Mouse (Mus musculus): Measurements from ENCODE around the gene Noxa1. TPM values are rescaled to one million over a fixed set of nuclear protein-coding genes. Genes with fewer than 3 reads are reported as not detected.
A peak's percentile ranks its signal among the peaks of the same experiment; 100 is the strongest.

Noxa1 gene
- polyA plus RNA-seq, 1 experiment, result not detected

GRCm38 (mm10) chr2:25099703-25100102 is 4.8 kb upstream of the Noxa1 start:
- no peak for TF ChIP-seq USF1 (IDR thresholded peaks at IDR 0.05; ENCODE audit: low read depth)
- TF ChIP-seq MYOD1 (IDR thresholded peaks at IDR 0.05; ENCODE audit: control insufficient read depth, insufficient read length, low read depth), result no peak
- TF ChIP-seq FOSL1 (IDR thresholded peaks at IDR 0.05; ENCODE audit: insufficient read depth, low read length, poor library complexity, severe bottlenecking), result no peak
- TF ChIP-seq CTCF (IDR thresholded peaks at IDR 0.05; ENCODE audit: control insufficient read depth, insufficient read depth, insufficient read length), result no peak
- TF ChIP-seq MYOG (IDR thresholded peaks at IDR 0.05; ENCODE audit: control insufficient read depth, extremely low read depth, insufficient read length), result no peak
- no peak for TF ChIP-seq MAX (IDR thresholded peaks at IDR 0.05)
- no peak for TF ChIP-seq CEBPB (IDR thresholded peaks at IDR 0.05; ENCODE audit: low read depth)
- no peaks in the 10 kb centered on the region for H3K36me3 ChIP-seq (ENCODE audit: control insufficient read depth, insufficient read depth)
- peaks cover 34% of the 10 kb centered on the region for H3K27me3 ChIP-seq (ENCODE audit: control insufficient read depth, insufficient read depth, insufficient read length)
- no peak overlapping the region for H3K4me3 ChIP-seq (ENCODE audit: insufficient read depth, poor library complexity, severe bottlenecking)
- no peaks in the 10 kb centered on the region for H3K79me3 ChIP-seq (ENCODE audit: low read depth)
- no peaks in the 10 kb centered on the region for H3K79me2 ChIP-seq (ENCODE audit: control insufficient read depth, insufficient read depth)
- H3ac ChIP-seq (ENCODE audit: control insufficient read depth, insufficient read length, low read depth), result no peak overlapping the region

GRCm38 (mm10) chr2:25098956-25099355 is 4.0 kb upstream of the Noxa1 start:
- no peak overlapping the region for H3K4me3 ChIP-seq (ENCODE audit: insufficient read depth, poor library complexity, severe bottlenecking)
- no peak overlapping the region for H3ac ChIP-seq (ENCODE audit: control insufficient read depth, insufficient read length, low read depth)
- peaks cover 39% of the 10 kb centered on the region for H3K27me3 ChIP-seq (ENCODE audit: control insufficient read depth, insufficient read depth, insufficient read length)
- no peaks in the 10 kb centered on the region for H3K79me2 ChIP-seq (ENCODE audit: control insufficient read depth, insufficient read depth)
- no peaks in the 10 kb centered on the region for H3K36me3 ChIP-seq (ENCODE audit: control insufficient read depth, insufficient read depth)
- TF ChIP-seq MYOD1 (IDR thresholded peaks at IDR 0.05; ENCODE audit: control insufficient read depth, insufficient read length, low read depth), result no peak
- no peak for TF ChIP-seq MAX (IDR thresholded peaks at IDR 0.05)
- TF ChIP-seq CEBPB (IDR thresholded peaks at IDR 0.05; ENCODE audit: low read depth), result no peak
- peak; percentile 12 for TF ChIP-seq CTCF (IDR thresholded peaks at IDR 0.05; ENCODE audit: control insufficient read depth, insufficient read depth, insufficient read length)
- no peaks in the 10 kb centered on the region for H3K79me3 ChIP-seq (ENCODE audit: low read depth)

GRCm38 (mm10) chr2:25098005-25098615 is 3.2 kb upstream of the Noxa1 start:
- peaks cover 43% of the 10 kb centered on the region for H3K27me3 ChIP-seq (ENCODE audit: control insufficient read depth, insufficient read depth, insufficient read length)
- no peaks in the 10 kb centered on the region for H3K36me3 ChIP-seq (ENCODE audit: control insufficient read depth, insufficient read depth)
- H3K4me3 ChIP-seq (ENCODE audit: insufficient read depth, poor library complexity, severe bottlenecking), result no peak overlapping the region
- H3ac ChIP-seq (ENCODE audit: control insufficient read depth, insufficient read length, low read depth), result no peak overlapping the region
- TF ChIP-seq MYOD1 (IDR thresholded peaks at IDR 0.05; ENCODE audit: control insufficient read depth, insufficient read length, low read depth) (no peak), CTCF (IDR thresholded peaks at IDR 0.05; ENCODE audit: control insufficient read depth, insufficient read depth, insufficient read length) (no peak), MYOG (IDR thresholded peaks at IDR 0.05; ENCODE audit: control insufficient read depth, extremely low read depth, insufficient read length) (no peak), MAX (IDR thresholded peaks at IDR 0.05) (no peak)
- H3K79me3 ChIP-seq (ENCODE audit: low read depth), result no peaks in the 10 kb centered on the region
- no peaks in the 10 kb centered on the region for H3K79me2 ChIP-seq (ENCODE audit: control insufficient read depth, insufficient read depth)

- Histone ChIP-seq H3ac (ENCODE audit: control insufficient read depth, insufficient read length, low read depth) (no peak overlapping the region), H3K79me2 (ENCODE audit: control insufficient read depth, insufficient read depth) (no peaks in the 10 kb centered on the region), H3K4me3 (ENCODE audit: insufficient read depth, poor library complexity, severe bottlenecking) (no peak overlapping the region), H3K36me3 (ENCODE audit: control insufficient read depth, insufficient read depth) (no peaks in the 10 kb centered on the region), H3K27me3 (ENCODE audit: control insufficient read depth, insufficient read depth, insufficient read length) (peaks cover 33% of the 10 kb centered on the region), H3K79me3 (ENCODE audit: low read depth) (no peaks in the 10 kb centered on the region)
- TF ChIP-seq CTCF (IDR thresholded peaks at IDR 0.05; ENCODE audit: control insufficient read depth, insufficient read depth, insufficient read length) (no peak), USF1 (IDR thresholded peaks at IDR 0.05; ENCODE audit: low read depth) (no peak), MYOG (IDR thresholded peaks at IDR 0.05; ENCODE audit: control insufficient read depth, extremely low read depth, insufficient read length) (no peak), MAX (IDR thresholded peaks at IDR 0.05) (no peak), FOSL1 (IDR thresholded peaks at IDR 0.05; ENCODE audit: insufficient read depth, low read length, poor library complexity, severe bottlenecking) (no peak), MYOD1 (IDR thresholded peaks at IDR 0.05; ENCODE audit: control insufficient read depth, insufficient read length, low read depth) (no peak), CEBPB (IDR thresholded peaks at IDR 0.05; ENCODE audit: low read depth) (no peak)
Measured at GRCm38 (mm10) chr2:25094785-25095108, 202 bp downstream of the Noxa1 start.

GRCm38 (mm10) chr2:25088636-25089035 is 6.3 kb downstream of the Noxa1 start:
- TF ChIP-seq USF1 (IDR thresholded peaks at IDR 0.05; ENCODE audit: low read depth) (no peak), MAX (IDR thresholded peaks at IDR 0.05) (no peak), CTCF (IDR thresholded peaks at IDR 0.05; ENCODE audit: control insufficient read depth, insufficient read depth, insufficient read length) (no peak), FOSL1 (IDR thresholded peaks at IDR 0.05; ENCODE audit: insufficient read depth, low read length, poor library complexity, severe bottlenecking) (no peak), MYOD1 (IDR thresholded peaks at IDR 0.05; ENCODE audit: control insufficient read depth, insufficient read length, low read depth) (no peak), CEBPB (IDR thresholded peaks at IDR 0.05; ENCODE audit: low read depth) (no peak), MYOG (IDR thresholded peaks at IDR 0.05; ENCODE audit: control insufficient read depth, extremely low read depth, insufficient read length) (no peak)
- H3ac ChIP-seq (ENCODE audit: control insufficient read depth, insufficient read length, low read depth), result no peak overlapping the region
- H3K27me3 ChIP-seq (ENCODE audit: control insufficient read depth, insufficient read depth, insufficient read length), result peaks cover 33% of the 10 kb centered on the region
- no peaks in the 10 kb centered on the region for H3K36me3 ChIP-seq (ENCODE audit: control insufficient read depth, insufficient read depth)
- H3K79me2 ChIP-seq (ENCODE audit: control insufficient read depth, insufficient read depth), result no peaks in the 10 kb centered on the region
- H3K79me3 ChIP-seq (ENCODE audit: low read depth), result no peaks in the 10 kb centered on the region
- H3K4me3 ChIP-seq (ENCODE audit: insufficient read depth, poor library complexity, severe bottlenecking), result no peak overlapping the region

- H3K79me3 ChIP-seq (ENCODE audit: low read depth), result no peaks in the 10 kb centered on the region
- no peak overlapping the region for H3K4me3 ChIP-seq (ENCODE audit: insufficient read depth, poor library complexity, severe bottlenecking)
- H3ac ChIP-seq (ENCODE audit: control insufficient read depth, insufficient read length, low read depth), result no peak overlapping the region
- peaks cover 37% of the 10 kb centered on the region for H3K27me3 ChIP-seq (ENCODE audit: control insufficient read depth, insufficient read depth, insufficient read length)
- H3K36me3 ChIP-seq (ENCODE audit: control insufficient read depth, insufficient read depth), result no peaks in the 10 kb centered on the region
- H3K79me2 ChIP-seq (ENCODE audit: control insufficient read depth, insufficient read depth), result no peaks in the 10 kb centered on the region
- TF ChIP-seq USF1 (IDR thresholded peaks at IDR 0.05; ENCODE audit: low read depth), result no peak
Measured at GRCm38 (mm10) chr2:25087842-25088241, 7.1 kb downstream of the Noxa1 start.

All from C2C12 (cell line).